Mouse (Mus musculus): ENCODE measurements around the gene Zmym6. TPM values are rescaled to one million over a fixed set of nuclear protein-coding genes. Genes with fewer than 3 reads are reported as not detected.

The Zmym6 gene
- polyA plus RNA-seq, 1 experiment from 2014 or later: 10.6 TPM

- WGBS: under 1% methylated on average over 35 of the region's 35 CpGs
These were observed 48.8 kb downstream of the Zmym6 start for GRCm38 (mm10) chr4:127125834-127126463.

DNA sequence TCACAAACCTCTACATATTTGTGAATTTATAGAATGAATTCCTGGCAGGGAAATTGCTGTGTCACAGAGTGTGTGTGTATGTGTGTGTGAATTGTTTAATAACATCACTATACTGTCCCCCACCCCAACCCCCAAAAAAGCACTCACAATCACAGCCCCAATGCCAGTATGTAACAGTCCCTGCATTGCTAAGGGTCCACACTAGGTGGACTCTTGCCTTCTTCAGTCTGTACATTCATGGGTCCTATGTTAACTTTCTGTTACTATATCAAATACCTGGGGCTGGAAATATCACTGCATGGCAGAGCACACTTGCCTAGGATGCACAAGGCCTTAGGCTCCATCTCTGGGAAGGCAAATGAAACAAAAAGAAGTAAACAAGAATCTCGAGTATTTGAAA, 57.5 kb downstream of the Zmym6 start:
- no peak overlapping the region for H3K27ac ChIP-seq (replicated peaks)
- H3K36me3 ChIP-seq: no peaks in the 10 kb centered on the region
- H3K4me3 ChIP-seq: no peak overlapping the region
- no peak for ATAC-seq (ENCODE audit: extremely low read depth, insufficient number of reproducible peaks, low FRiP score, low TSS enrichment)
- no peaks in the 10 kb centered on the region for H3K9me3 ChIP-seq
- no peak overlapping the region for H3K9ac ChIP-seq
- WGBS: 29% methylated on average over 1 of the region's 1 CpGs
- 0 out of 2 replicates have a peak, but pooled peaks cover 5% of the 10 kb centered on the region for H3K4me1 ChIP-seq
- no peaks in the 10 kb centered on the region for H3K27me3 ChIP-seq (replicated peaks)
- H3K4me2 ChIP-seq: no peak overlapping the region

More at GRCm38 (mm10) chr4:127125834-127126463, 48.8 kb downstream of the Zmym6 start:
- H3K4me1 ChIP-seq: peaks cover 11% of the 10 kb centered on the region
- H3K27me3 ChIP-seq (replicated peaks): no peaks in the 10 kb centered on the region
- peaks cover 35% of the 10 kb centered on the region for H3K36me3 ChIP-seq
- H3K9me3 ChIP-seq: no peaks in the 10 kb centered on the region
- peak; percentile 93 for ATAC-seq (ENCODE audit: extremely low read depth, insufficient number of reproducible peaks, low FRiP score, low TSS enrichment)
- no peak overlapping the region for H3K27ac ChIP-seq (replicated peaks)
- peak overlapping the region; percentile 78 for H3K4me3 ChIP-seq
- H3K4me2 ChIP-seq: peak overlapping the region; percentile 90
- H3K9ac ChIP-seq: peak overlapping the region; percentile 89

DNA sequence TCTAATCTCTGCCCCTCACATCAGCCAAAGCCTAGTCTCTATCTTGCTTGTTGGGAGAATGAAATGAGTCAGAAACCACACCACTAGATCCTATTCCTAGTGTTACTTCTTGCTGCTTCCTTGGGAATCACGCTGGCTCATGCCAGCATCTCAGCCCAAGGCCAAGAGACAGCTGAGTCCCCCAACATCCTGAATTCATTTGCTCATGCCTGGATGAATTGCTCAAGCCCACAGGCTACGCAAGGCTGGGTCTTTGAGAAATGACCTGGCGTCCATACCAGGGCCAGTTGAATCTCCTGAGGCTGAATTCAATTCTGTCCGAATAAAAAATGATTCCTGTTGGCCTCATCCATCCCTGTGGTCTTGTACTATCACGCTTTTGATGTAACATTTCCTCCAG, 60.4 kb downstream of the Zmym6 start:
- Histone ChIP-seq H3K36me3 (no peaks in the 10 kb centered on the region), H3K4me2 (no peak overlapping the region), H3K9ac (no peak overlapping the region), H3K4me1 (0 out of 2 replicates have a peak, but pooled peaks cover 5% of the 10 kb centered on the region), H3K4me3 (no peak overlapping the region), H3K9me3 (no peaks in the 10 kb centered on the region), H3K27ac (replicated peaks) (no peak overlapping the region), H3K27me3 (replicated peaks) (0 out of 2 replicates have a peak, but pooled peaks cover 3% of the 10 kb centered on the region)
- no peak for ATAC-seq (ENCODE audit: extremely low read depth, insufficient number of reproducible peaks, low FRiP score, low TSS enrichment)
- 74% methylated on average over 5 of the region's 5 CpGs for WGBS

DNA sequence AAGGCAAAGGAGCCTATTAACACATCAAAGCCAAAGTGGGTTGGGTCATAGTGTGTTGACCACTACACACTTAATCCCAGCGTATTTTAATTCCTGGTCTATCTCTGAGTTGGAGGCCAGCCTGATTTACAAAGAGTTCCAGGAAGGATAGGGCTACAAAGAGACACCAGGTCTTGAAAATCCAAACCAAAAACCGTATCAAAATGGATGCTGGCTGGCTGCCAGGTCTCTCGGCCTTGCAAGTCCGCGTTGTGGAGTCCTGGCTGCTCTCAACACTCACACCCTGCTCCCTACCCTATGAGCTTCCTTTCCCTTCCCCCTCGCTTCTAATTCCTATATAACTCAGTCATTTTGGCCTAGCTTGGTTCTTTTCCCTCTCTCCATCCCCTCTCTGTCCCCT, 61.3 kb downstream of the Zmym6 start:
- 31% methylated on average over 6 of the region's 6 CpGs for WGBS
- Histone ChIP-seq H3K4me1 (0 out of 2 replicates have a peak, but pooled peaks cover 5% of the 10 kb centered on the region), H3K27me3 (replicated peaks) (0 out of 2 replicates have a peak, but pooled peaks cover 3% of the 10 kb centered on the region), H3K4me2 (no peak overlapping the region), H3K4me3 (no peak overlapping the region), H3K9me3 (no peaks in the 10 kb centered on the region), H3K36me3 (no peaks in the 10 kb centered on the region), H3K27ac (replicated peaks) (no peak overlapping the region), H3K9ac (no peak overlapping the region)
- no peak for ATAC-seq (ENCODE audit: extremely low read depth, insufficient number of reproducible peaks, low FRiP score, low TSS enrichment)

DNA sequence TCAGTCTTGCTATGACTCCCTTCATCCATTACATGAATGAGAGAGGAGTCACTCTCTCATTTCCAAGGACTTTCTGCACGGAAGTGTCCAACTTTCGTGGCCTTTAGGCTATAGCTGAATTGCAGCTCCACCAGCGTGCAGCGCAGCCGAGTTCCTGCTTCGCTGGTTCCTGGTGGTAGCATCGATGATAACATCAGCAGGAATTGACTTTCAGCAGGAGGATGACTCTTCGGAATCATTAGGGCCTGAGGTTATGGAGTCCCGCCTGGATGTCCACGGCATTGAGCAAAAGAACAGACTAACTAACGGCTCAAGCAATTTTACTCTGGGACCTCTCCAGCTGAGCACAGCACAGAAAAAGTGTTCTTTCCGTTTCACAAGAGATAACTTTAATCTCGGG, 72.8 kb downstream of the Zmym6 start:
- WGBS: 72% methylated on average over 13 of the region's 13 CpGs
- 0 out of 2 replicates have a peak, but pooled peaks cover 4% of the 10 kb centered on the region for H3K9me3 ChIP-seq
- ATAC-seq (ENCODE audit: extremely low read depth, insufficient number of reproducible peaks, low FRiP score, low TSS enrichment): no peak
- H3K4me3 ChIP-seq: no peak overlapping the region
- no peak overlapping the region for H3K4me2 ChIP-seq
- no peaks in the 10 kb centered on the region for H3K36me3 ChIP-seq
- no peak overlapping the region for H3K27ac ChIP-seq (replicated peaks)
- no peak overlapping the region for H3K9ac ChIP-seq
- no peaks in the 10 kb centered on the region for H3K4me1 ChIP-seq
- H3K27me3 ChIP-seq (replicated peaks): no peaks in the 10 kb centered on the region; the same call in 1 of the 2 replicates

DNA sequence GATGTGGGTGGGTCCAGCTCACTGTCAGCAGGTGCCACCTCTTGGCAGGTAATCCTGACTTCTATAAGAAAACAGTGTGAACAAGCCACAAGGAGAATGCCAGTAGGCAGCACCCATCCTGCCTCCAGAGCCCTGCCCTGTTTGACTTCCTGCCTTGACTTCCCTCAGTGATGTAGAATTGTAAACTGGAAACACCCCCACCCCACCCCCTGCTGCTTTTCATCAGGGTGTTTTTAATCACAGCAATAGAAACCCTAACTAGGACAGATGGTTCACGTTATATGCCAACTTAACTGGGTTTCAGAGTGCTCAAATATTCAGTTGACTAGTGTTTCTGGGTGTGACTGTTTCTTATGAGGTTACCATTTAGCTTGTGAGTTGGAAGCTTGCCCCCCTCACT, 76.2 kb downstream of the Zmym6 start:
- Histone ChIP-seq H3K9ac (no peak overlapping the region), H3K36me3 (no peaks in the 10 kb centered on the region), H3K27me3 (replicated peaks) (no peaks in the 10 kb centered on the region; the same call in 1 of the 2 replicates), H3K27ac (replicated peaks) (no peak overlapping the region), H3K4me2 (no peak overlapping the region), H3K4me1 (no peaks in the 10 kb centered on the region), H3K4me3 (no peak overlapping the region), H3K9me3 (0 out of 2 replicates have a peak, but pooled peaks cover 5% of the 10 kb centered on the region)
- no peak for ATAC-seq (ENCODE audit: extremely low read depth, insufficient number of reproducible peaks, low FRiP score, low TSS enrichment)
- 59% methylated on average over 1 of the region's 1 CpGs for WGBS

DNA sequence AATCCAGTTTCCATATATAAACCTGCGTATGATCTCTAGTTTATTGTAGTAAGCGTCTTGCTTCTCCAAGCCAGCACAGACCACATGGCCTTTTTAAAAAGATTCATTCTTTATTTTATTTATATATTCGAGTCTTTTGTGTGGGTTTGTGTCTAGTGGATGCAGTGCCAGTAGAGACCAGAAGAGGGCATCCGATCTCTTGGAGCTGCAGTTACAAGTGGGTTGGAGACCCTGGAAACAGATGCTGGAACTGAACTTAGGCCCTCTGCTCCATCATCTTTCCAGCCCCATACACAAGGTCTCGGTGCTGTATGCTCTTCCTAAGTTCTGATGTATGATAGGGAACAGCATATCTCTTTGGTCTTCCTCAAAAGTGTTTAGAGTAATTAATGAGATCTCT, 78.6 kb downstream of the Zmym6 start:
- Histone ChIP-seq H3K27ac (replicated peaks) (no peak overlapping the region), H3K36me3 (no peaks in the 10 kb centered on the region), H3K9me3 (0 out of 2 replicates have a peak, but pooled peaks cover 5% of the 10 kb centered on the region), H3K9ac (no peak overlapping the region), H3K27me3 (replicated peaks) (0 out of 2 replicates have a peak, but pooled peaks cover 3% of the 10 kb centered on the region), H3K4me2 (no peak overlapping the region), H3K4me1 (no peaks in the 10 kb centered on the region), H3K4me3 (no peak overlapping the region)
- WGBS: 51% methylated on average over 5 of the region's 5 CpGs
- no peak for ATAC-seq (ENCODE audit: extremely low read depth, insufficient number of reproducible peaks, low FRiP score, low TSS enrichment)

- H3K4me2 ChIP-seq: no peak overlapping the region
- H3K27me3 ChIP-seq (replicated peaks): 0 out of 2 replicates have a peak, but pooled peaks cover 3% of the 10 kb centered on the region
- H3K27ac ChIP-seq (replicated peaks): no peak overlapping the region
- no peak overlapping the region for H3K4me3 ChIP-seq
- H3K9ac ChIP-seq: no peak overlapping the region
- H3K9me3 ChIP-seq: 0 out of 2 replicates have a peak, but pooled peaks cover 5% of the 10 kb centered on the region
- no peaks in the 10 kb centered on the region for H3K4me1 ChIP-seq
- 73% methylated on average over 4 of the region's 4 CpGs for WGBS
- no peaks in the 10 kb centered on the region for H3K36me3 ChIP-seq
- no peak for ATAC-seq (ENCODE audit: extremely low read depth, insufficient number of reproducible peaks, low FRiP score, low TSS enrichment)
These were observed 80.6 kb downstream of the Zmym6 start for GRCm38 (mm10) chr4:127157746-127158145.

- Histone ChIP-seq H3K4me1 (peaks cover 10% of the 10 kb centered on the region; the same call in 1 of the 2 replicates), H3K4me2 (no peak overlapping the region), H3K27me3 (replicated peaks) (peaks cover 46% of the 10 kb centered on the region), H3K9me3 (no peaks in the 10 kb centered on the region), H3K4me3 (no peak overlapping the region), H3K36me3 (no peaks in the 10 kb centered on the region), H3K27ac (replicated peaks) (no peak overlapping the region), H3K9ac (no peak overlapping the region)
- WGBS: 55% methylated on average over 8 of the region's 8 CpGs
- no peak for ATAC-seq (ENCODE audit: extremely low read depth, insufficient number of reproducible peaks, low FRiP score, low TSS enrichment)
These were observed 86.7 kb downstream of the Zmym6 start for GRCm38 (mm10) chr4:127163926-127164325.

GRCm38 (mm10) chr4:127167096-127167495, 89.9 kb downstream of the Zmym6 start:
- 74% methylated on average over 5 of the region's 5 CpGs for WGBS
- Histone ChIP-seq H3K4me3 (no peak overlapping the region), H3K27me3 (replicated peaks) (peaks cover 75% of the 10 kb centered on the region), H3K27ac (replicated peaks) (no peak overlapping the region), H3K36me3 (no peaks in the 10 kb centered on the region), H3K4me1 (peaks cover 16% of the 10 kb centered on the region), H3K9ac (no peak overlapping the region), H3K4me2 (no peak overlapping the region), H3K9me3 (no peaks in the 10 kb centered on the region)
- ATAC-seq (ENCODE audit: extremely low read depth, insufficient number of reproducible peaks, low FRiP score, low TSS enrichment): no peak

- H3K4me3 ChIP-seq: peak overlapping the region; percentile 77
- WGBS: 11% methylated on average over 8 of the region's 8 CpGs
- peak overlapping the region; percentile 100 for H3K4me2 ChIP-seq
- H3K27me3 ChIP-seq (replicated peaks): peaks cover 82% of the 10 kb centered on the region
- H3K4me1 ChIP-seq: peaks cover 16% of the 10 kb centered on the region
- no peak for ATAC-seq (ENCODE audit: extremely low read depth, insufficient number of reproducible peaks, low FRiP score, low TSS enrichment)
- H3K9me3 ChIP-seq: no peaks in the 10 kb centered on the region
- no peak overlapping the region for H3K27ac ChIP-seq (replicated peaks)
- H3K36me3 ChIP-seq: no peaks in the 10 kb centered on the region
- no peak overlapping the region for H3K9ac ChIP-seq
These were observed 90.5 kb downstream of the Zmym6 start for GRCm38 (mm10) chr4:127167731-127168130.

Measured in heart, embryonic 13.5 days (tissue).